Mouse (Mus musculus) T-cell, adult 2 months (primary cell): ENCODE data around the gene Ccdc58.
"Not testable (repeated sequence)": the region's sequence is repeated elsewhere in the genome, so short reads cannot be mapped to it uniquely, and the experiment has no call there.

Experiments
- DNase-seq: peaks from one replicate; pipeline ENCODE4 v3.0.0; 2022; ENCODE audit warnings: low spot score

The Ccdc58 gene

GRCm38 (mm10) chr16:36071450-36072379 lies at the start of gene Ccdc58, which contains the start of gene Fam162a:
Gene Ccdc58 (plus strand): TSS chr16:36071685.
Gene Fam162a (minus strand): TSS chr16:36071594.
- peak; percentile 91 for DNase-seq

GRCm38 (mm10) chr16:36028120-36028519 lies 43.4 kb upstream of the Ccdc58 start:
- not testable (repeated sequence) for DNase-seq

GRCm38 (mm10) chr16:36040640-36041624 lies 30.6 kb upstream of the Ccdc58 start, which contains the start of gene Wdr5b:
Gene Wdr5b (plus strand): TSS chr16:36041190.
- DNase-seq: peak; percentile 93

- no peak for DNase-seq
Measured at GRCm38 (mm10) chr16:36041625-36042020, 29.9 kb upstream of the Ccdc58 start.

- no peak for DNase-seq
Measured at GRCm38 (mm10) chr16:36043073-36043472, 28.4 kb upstream of the Ccdc58 start.

GRCm38 (mm10) chr16:36043964-36044363 lies 27.5 kb upstream of the Ccdc58 start:
- DNase-seq: no peak

- DNase-seq: no peak
Measured at GRCm38 (mm10) chr16:36047538-36047937, 23.9 kb upstream of the Ccdc58 start.

GRCm38 (mm10) chr16:36051491-36051890 lies 20.0 kb upstream of the Ccdc58 start:
- no peak for DNase-seq

- no peak for DNase-seq
Measured at GRCm38 (mm10) chr16:36053524-36054275, 17.8 kb upstream of the Ccdc58 start.

GRCm38 (mm10) chr16:36054920-36055319 lies 16.6 kb upstream of the Ccdc58 start:
- no peak for DNase-seq

GRCm38 (mm10) chr16:36056416-36056815 lies 15.1 kb upstream of the Ccdc58 start:
- DNase-seq: no peak

GRCm38 (mm10) chr16:36057933-36058475 lies 13.5 kb upstream of the Ccdc58 start:
- no peak for DNase-seq

GRCm38 (mm10) chr16:36062534-36062933 lies 9.0 kb upstream of the Ccdc58 start:
- not testable (repeated sequence) for DNase-seq

GRCm38 (mm10) chr16:36063315-36063714 lies 8.2 kb upstream of the Ccdc58 start:
- no peak for DNase-seq

GRCm38 (mm10) chr16:36064904-36065303 lies 6.6 kb upstream of the Ccdc58 start:
- DNase-seq: no peak

- no peak for DNase-seq
Measured at GRCm38 (mm10) chr16:36067694-36068093, 3.8 kb upstream of the Ccdc58 start.

GRCm38 (mm10) chr16:36068356-36068755 lies 3.1 kb upstream of the Ccdc58 start:
- DNase-seq: no peak

GRCm38 (mm10) chr16:36069819-36070575 lies 1.5 kb upstream of the Ccdc58 start:
- no peak for DNase-seq

- DNase-seq: no peak
Measured at GRCm38 (mm10) chr16:36071071-36071449, 425 bp upstream of the Ccdc58 start.

GRCm38 (mm10) chr16:36072410-36073011 lies 1.0 kb downstream of the Ccdc58 start:
- DNase-seq: no peak
